Mouse (Mus musculus) left cerebral cortex, adult 8-10 months (tissue): ENCODE data around the gene Serhl. TPM values are rescaled to one million over a fixed set of nuclear protein-coding genes. Genes with fewer than 3 reads are reported as not detected.

Source experiments
- DNase-seq, 2 experiments: peaks; one replicate each; pipeline ENCODE4 v3.0.0; 2022; ENCODE audit warnings: low spot score in 2 of 2
- total RNA-seq, 4 experiments: library from RNA; stranded (reverse); gene quantifications; 2 replicates each; pipeline ENCODE4 v1.2.4; 2022

The Serhl gene
- total RNA-seq, 4 experiments from 2014 or later = 8.6 to 12.4 (median 10.0) TPM

GRCm38 (mm10) chr15:83161062-83161748, 71.9 kb downstream of the Serhl start:
- no peak for DNase-seq

GRCm38 (mm10) chr15:83162001-83162400, 72.7 kb downstream of the Serhl start:
- no peak for DNase-seq

GRCm38 (mm10) chr15:83162818-83163485, 73.6 kb downstream of the Serhl start:
- no peak for DNase-seq

- no peak for DNase-seq
Measured at GRCm38 (mm10) chr15:83164971-83165471, 75.7 kb downstream of the Serhl start.

- DNase-seq = no peak
Measured at GRCm38 (mm10) chr15:83165526-83166315, 76.4 kb downstream of the Serhl start.

Other genes starting within 250 kb of the Serhl start
- 100 to 1,000 TPM; 229 to 258 (median 236) TPM for gene Tcf20, start 101.6 kb upstream of the Serhl start, total RNA-seq
- 1 to 10 TPM; 2.3 to 4.1 (median 3.6) TPM for gene Nfam1, start 56.2 kb upstream of the Serhl start, total RNA-seq
- 100 to 1,000 TPM; 128 to 155 (median 146) TPM for gene Rrp7a, start 33.3 kb downstream of the Serhl start, total RNA-seq
- gene Poldip3, start 59.9 kb downstream of the Serhl start, total RNA-seq = 10 to 100 TPM; 93.8 to 98.2 (median 96.0) TPM
- 10 to 100 TPM; 74.6 to 85.7 (median 80.2) TPM for gene Cyb5r3, start 83.1 kb downstream of the Serhl start, total RNA-seq
- 1 to 10 TPM; 3.2 to 5.9 (median 5.4) TPM for gene A4galt, start 162.3 kb downstream of the Serhl start, total RNA-seq